Mouse (Mus musculus): ENCODE measurements around the gene Cdk17.

Gene Cdk17

DNA sequence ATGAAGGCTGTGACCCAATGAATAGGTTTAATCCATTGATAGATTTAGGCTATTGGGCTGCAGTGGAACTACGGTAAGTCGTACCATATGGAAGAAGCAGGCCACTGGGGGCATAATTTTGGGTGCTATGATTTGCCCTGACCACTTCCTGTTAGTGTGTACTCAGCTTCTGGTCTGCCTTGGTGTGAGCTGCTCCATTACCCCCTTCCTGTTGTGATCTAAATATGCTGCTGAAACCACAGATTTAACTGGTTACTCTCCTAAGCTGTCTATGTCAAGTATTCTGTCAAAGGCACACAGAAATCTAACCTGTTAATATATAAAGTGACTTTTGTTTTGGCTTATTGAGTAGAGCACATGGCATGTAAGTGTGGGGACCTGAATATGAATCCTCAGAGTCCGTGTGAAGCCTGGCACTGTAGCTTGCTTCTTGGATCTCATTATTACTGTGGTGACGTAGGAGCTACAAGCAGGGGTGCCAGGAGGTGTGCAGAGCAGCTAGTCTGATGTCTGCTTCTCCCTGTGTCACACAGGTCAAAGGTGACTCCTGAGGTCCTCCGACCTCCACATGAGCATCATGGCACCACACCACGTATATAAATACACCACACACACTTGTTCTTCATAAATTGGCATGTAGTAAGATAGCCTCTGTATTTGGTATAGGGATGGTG is 10.6 kb downstream of the Cdk17 start:
- no peak for DNase-seq (ENCODE audit: low spot score)

DNA sequence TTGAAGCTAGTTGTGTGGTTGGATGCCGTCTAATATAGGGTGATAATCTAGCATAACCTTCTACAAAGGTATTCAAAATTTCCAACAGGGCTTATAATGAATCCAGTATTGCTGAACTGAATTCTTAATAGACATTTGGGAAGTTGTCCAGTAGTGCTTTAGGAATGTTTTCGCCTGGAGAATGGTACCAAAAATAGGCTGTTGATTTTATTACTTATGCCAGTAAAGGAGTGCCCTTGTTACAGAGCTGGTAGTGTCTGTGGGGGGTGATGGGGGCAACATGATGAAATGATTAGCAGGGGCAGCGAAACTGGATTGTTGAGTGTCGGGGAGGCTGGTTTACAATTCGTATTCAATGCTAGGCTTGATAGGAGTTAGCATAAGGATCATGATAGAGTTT is 16.8 kb downstream of the Cdk17 start:
- DNase-seq (ENCODE audit: low spot score): no peak

DNA sequence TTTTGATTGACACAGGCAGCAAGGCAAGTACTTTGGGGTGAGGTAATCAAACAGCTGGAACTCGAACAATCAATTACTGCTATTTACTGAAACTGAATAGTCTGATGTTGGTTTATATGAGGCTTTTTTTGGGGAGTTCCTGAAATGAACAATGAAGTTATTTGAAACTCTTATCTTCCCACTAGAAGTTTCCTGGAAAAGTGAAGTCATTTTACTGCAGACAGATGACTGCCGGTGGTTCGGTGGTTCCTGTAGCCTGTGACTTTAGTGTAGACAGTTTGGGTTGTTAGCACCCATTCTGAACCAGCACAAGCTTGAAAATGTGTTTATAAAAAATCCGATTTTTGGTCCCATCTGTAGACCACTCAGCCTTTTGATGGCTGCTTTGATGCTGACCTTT is 17.2 kb downstream of the Cdk17 start:
- DNase-seq (ENCODE audit: low spot score): no peak

- DNase-seq (ENCODE audit: low spot score): no peak
These were observed 18.0 kb downstream of the Cdk17 start for GRCm38 (mm10) chr10:93178662-93179061.

GRCm38 (mm10) chr10:93179669-93180460 is 19.2 kb downstream of the Cdk17 start:
- DNase-seq (ENCODE audit: low spot score): no peak

DNA sequence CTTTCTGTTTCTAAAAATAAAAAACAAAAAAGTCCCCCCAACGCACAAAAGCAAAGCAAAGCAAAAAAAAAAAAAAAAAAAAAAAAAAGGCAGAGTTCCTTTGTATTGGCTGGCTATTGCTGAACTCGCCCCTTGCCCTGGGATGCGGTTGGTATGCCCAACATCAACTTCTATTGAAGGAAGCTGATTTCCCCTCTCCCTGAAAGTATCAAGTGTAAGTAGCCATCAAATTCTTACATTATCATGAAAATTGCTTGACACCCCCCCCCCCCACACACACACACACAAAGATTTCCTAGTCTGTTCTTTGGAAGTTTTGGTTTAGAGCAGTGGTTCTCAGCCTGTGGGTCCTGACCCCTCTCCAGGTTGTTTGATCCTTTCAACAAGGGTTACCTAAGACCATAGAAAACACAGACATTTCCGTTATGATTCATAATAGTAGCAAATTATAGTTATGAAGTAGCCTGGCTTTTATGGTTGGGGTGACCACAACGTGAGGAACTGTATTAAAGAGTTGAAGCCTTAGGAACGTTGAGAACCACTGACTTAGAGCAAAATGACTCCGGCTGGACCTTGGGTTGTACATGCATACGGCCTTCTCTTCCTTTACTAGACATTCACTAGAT is 23.8 kb downstream of the Cdk17 start:
- no peak for DNase-seq (ENCODE audit: low spot score)

- no peak for DNase-seq (ENCODE audit: low spot score)
These were observed 27.8 kb downstream of the Cdk17 start for GRCm38 (mm10) chr10:93188440-93188999.

DNA sequence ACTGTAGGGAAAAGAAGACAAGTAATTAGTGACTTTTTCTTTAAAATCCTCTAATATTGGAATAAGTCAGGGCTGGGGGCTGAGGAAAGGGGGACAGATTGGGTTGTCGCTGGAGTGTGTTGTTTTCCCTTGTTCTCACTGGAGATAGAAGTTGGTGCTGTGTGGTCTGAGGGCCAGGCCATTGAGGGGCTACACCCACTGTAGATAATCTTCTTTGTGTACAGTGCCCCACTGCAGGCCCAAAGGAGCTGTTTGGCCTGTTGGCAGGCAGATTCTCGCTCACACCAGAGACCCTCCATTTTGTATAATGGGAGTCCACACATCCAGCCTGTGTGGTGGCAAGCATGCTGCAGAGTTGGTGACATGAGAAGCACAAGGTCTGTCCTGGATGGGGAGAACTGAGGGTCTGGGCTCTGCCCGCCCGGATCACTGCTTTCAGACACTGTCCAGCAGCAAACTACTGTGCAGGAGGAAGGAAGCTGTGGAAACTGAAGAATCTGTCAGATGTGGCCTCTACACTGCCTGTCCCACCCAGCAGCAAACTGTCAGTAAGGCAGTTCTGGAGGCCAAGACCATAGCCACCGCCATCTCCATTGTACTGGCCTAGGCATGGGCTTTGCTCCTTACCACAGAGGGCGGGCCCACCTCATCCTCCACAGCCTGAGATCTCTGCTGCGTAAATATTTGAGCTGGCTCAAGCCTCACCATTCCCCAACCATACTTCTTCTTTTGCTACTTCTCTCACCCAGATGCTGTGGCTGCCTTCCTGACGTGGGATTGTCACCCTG is 30.0 kb downstream of the Cdk17 start:
- DNase-seq (ENCODE audit: low spot score): no peak

DNA sequence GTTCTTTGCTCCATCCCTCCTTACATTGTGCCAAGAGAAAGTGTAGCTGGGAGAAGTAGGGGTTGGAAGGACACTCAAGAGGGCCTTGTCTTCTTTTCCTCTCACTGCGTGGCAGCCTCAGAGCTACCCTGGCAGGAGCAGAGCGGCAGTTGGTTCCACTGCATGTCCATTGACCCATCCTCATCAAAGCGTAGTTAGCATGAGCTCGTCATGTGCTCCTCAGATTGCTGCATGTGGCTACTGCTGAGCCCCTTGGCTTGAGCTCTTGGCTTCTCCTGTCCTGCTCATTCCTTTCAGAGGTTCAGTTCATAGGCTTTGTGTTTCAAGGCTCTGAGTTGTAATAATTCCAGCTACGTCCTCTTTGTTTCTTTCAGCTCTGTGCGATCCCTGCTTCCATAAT is 36.4 kb downstream of the Cdk17 start:
- DNase-seq (ENCODE audit: low spot score): no peak

DNA sequence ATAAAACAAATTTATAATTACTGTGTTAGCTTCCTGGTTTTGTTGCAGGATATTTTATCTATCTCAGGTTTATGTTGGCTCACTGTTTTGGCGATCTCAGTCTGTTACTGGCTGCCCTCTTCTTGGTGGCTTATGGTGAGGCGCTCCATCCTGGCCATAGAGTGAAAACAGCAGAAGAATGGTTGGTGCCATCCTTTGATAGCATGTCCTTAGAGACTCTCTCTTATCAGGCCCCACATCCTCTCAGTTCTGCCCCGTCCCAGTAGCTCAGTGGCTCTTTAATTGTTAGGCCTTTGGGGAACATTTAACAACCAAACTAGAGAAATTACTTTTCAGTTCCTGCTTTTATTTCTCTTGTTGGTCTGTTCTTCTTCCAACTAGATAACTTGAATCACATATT is 38.3 kb downstream of the Cdk17 start:
- DNase-seq (ENCODE audit: low spot score): no peak

GRCm38 (mm10) chr10:93201846-93202458 is 41.3 kb downstream of the Cdk17 start:
- DNase-seq (ENCODE audit: low spot score): no peak

- DNase-seq (ENCODE audit: low spot score): no peak
These were observed 44.7 kb downstream of the Cdk17 start for GRCm38 (mm10) chr10:93205287-93205956.

- DNase-seq (ENCODE audit: low spot score): no peak
These were observed 46.5 kb downstream of the Cdk17 start for GRCm38 (mm10) chr10:93207176-93207575.

- DNase-seq (ENCODE audit: low spot score): no peak
These were observed 52.0 kb downstream of the Cdk17 start for GRCm38 (mm10) chr10:93212699-93213098.

DNA sequence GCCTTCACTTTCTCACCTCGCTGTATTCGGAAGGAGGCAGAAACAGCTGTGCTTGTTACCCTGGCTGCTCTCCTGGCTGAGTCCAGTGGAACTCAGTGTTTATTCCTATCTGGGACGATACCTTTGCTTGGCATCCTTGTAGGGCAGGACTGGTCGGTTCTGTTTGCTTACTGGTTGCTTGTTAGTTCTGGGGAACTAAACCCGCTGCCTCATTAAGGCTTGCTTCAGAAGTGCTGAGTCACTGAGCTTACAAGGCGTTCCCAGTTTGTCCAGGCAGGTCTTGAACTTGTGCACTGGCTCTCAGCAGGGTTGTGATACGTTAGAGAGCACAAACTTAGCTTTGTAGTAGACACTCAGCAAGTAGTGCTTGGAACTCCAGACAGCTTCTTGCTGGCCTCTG is 52.7 kb downstream of the Cdk17 start:
- no peak for DNase-seq (ENCODE audit: low spot score)

DNA sequence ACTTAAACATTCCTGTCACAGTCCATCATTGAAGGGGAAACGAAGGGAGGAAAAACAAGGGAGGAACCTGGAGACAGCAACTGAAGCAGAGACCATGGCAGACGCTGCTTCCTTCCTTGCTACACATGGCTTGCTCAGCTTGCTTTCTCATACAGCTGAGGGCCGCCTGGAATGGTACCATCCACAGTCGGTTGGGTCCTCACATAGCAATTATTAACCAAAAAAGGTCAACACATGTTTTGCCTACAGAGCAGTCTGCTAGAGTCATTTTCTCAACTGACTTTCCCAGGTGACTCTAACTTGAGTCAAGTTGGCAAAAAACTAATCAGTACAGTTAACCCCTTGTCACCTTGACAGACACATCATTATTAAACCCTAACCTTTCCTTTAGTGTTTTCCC is 53.6 kb downstream of the Cdk17 start:
- no peak for DNase-seq (ENCODE audit: low spot score)

- DNase-seq (ENCODE audit: low spot score): no peak
These were observed 54.5 kb downstream of the Cdk17 start for GRCm38 (mm10) chr10:93215051-93215763.

DNA sequence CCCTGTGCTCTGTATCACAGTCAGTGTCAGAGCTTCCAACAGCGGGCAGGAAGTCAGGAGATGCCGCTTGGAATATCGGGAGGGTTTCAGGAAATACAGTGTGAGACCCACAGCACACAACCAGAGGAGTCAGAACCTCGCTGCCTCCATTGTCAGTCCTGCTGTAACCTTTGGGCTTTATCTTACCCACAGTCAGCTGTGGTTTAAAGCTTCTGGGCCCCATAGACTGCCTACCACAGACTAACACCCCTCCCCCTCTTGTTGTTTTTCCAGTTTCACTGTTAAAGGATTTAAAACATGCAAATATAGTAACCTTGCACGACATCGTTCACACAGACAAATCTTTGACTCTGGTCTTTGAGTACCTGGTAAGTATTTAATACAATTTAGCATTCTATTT is 65.1 kb downstream of the Cdk17 start:
- DNase-seq (ENCODE audit: low spot score): no peak

GRCm38 (mm10) chr10:93227921-93228320 is 67.2 kb downstream of the Cdk17 start:
- DNase-seq (ENCODE audit: low spot score): no peak

GRCm38 (mm10) chr10:93228401-93229007 is 67.8 kb downstream of the Cdk17 start:
- DNase-seq (ENCODE audit: low spot score): no peak

Measured in ovary, postnatal 14 days (tissue).